Mouse (Mus musculus) liver, embryonic 15.5 days (tissue): ENCODE data around the gene Adh7. TPM values are rescaled to one million over a fixed set of nuclear protein-coding genes. Genes with fewer than 3 reads are reported as not detected.

Experiments used
- ATAC-seq: fragments of 200-750 bp; cut with Nextera tagmentation; 2 replicates; pipeline ENCODE4 v1.8.0; 2017; ENCODE audit warnings: moderate number of reproducible peaks, mild to moderate bottlenecking, moderate library complexity; ENCODE audit not compliant: insufficient read depth
- H3K27ac ChIP-seq: fragments of 300-500 bp; sonication (generic); replicated peaks from 2 replicates; pipeline ENCODE4 v1.5.1; 2015; ENCODE audit warnings: mild to moderate bottlenecking, inconsistent platforms
- H3K27me3 ChIP-seq: fragments of 300-500 bp; sonication (generic); 2 replicates; pipeline ENCODE4 v1.6.1; 2015; ENCODE audit warnings: mild to moderate bottlenecking, inconsistent platforms
- H3K36me3 ChIP-seq: fragments of 300-500 bp; sonication (generic); replicated peaks from 2 replicates; pipeline ENCODE4 v1.6.1; 2015; ENCODE audit warnings: moderate library complexity, mild to moderate bottlenecking, inconsistent platforms
- H3K4me1 ChIP-seq: fragments of 300-500 bp; sonication (generic); replicated peaks from 2 replicates; pipeline ENCODE4 v1.6.1; 2015; ENCODE audit warnings: inconsistent platforms
- H3K4me2 ChIP-seq: fragments of 300-500 bp; sonication (generic); 2 replicates; pipeline ENCODE4 v1.6.1; 2015; ENCODE audit warnings: moderate library complexity, mild to moderate bottlenecking, inconsistent platforms
- H3K4me3 ChIP-seq: fragments of 300-500 bp; sonication (generic); replicated peaks from 2 replicates; pipeline ENCODE4 v1.5.1; 2015; ENCODE audit warnings: mild to moderate bottlenecking, inconsistent platforms
- H3K9ac ChIP-seq: fragments of 300-500 bp; sonication (generic); 2 replicates; pipeline ENCODE4 v1.6.1; 2015; ENCODE audit warnings: moderate library complexity, mild to moderate bottlenecking, inconsistent platforms
- H3K9me3 ChIP-seq: fragments of 300-500 bp; sonication (generic); replicated peaks from 2 replicates; pipeline ENCODE4 v1.6.1; 2016; ENCODE audit warnings: inconsistent platforms
- WGBS: fragments of 180-500 bp; shearing (Covaris S2); methylation state at CpG from one replicate; pipeline ENCODE4 v1.1.7; 2015; ENCODE audit warnings: mixed read lengths; ENCODE audit not compliant: insufficient replicate concordance; 5-methylcytosine and 5-hydroxymethylcytosine counted together
- polyA plus RNA-seq: library from polyadenylated mRNA; unstranded; fragments of >200 nt; fragmentation: Nextera tagmentation; extraction: Ambion mirVana; gene quantifications from 2 replicates; pipeline ENCODE4 v1.2.1, GENCODE M21; 2015

Adh7 gene
- polyA plus RNA-seq, 1 experiment from 2014 or later = 0.36 TPM

DNA sequence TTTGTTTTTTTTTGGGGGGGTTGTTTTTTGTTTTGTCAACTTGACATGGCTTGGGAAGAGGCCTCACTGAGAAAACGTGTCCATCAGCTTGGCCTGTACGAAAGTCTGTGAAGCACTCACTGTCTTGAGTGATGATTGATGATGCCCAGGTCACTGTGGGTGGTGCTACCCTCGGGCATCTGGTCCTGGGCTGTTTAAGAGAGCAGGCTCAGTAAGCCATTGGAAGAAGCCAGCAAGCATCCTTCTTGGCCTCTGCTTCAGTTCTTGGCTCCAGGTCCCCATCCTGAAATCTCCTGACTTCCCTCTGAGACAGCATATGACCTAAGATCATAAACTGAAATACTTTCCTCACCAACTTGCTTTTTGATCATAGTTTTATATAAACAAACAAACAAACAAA lies 37.8 kb downstream of the Adh7 start:
- Histone ChIP-seq H3K4me2 (no peak overlapping the region), H3K4me3 (no peak overlapping the region), H3K4me1 (no peaks in the 10 kb centered on the region), H3K27me3 (no peaks in the 10 kb centered on the region), H3K27ac (no peak overlapping the region), H3K36me3 (no peaks in the 10 kb centered on the region), H3K9ac (no peak overlapping the region), H3K9me3 (no peaks in the 10 kb centered on the region)
- no peak for ATAC-seq
- 48% methylated on average over 3 of the region's 3 CpGs for WGBS

DNA sequence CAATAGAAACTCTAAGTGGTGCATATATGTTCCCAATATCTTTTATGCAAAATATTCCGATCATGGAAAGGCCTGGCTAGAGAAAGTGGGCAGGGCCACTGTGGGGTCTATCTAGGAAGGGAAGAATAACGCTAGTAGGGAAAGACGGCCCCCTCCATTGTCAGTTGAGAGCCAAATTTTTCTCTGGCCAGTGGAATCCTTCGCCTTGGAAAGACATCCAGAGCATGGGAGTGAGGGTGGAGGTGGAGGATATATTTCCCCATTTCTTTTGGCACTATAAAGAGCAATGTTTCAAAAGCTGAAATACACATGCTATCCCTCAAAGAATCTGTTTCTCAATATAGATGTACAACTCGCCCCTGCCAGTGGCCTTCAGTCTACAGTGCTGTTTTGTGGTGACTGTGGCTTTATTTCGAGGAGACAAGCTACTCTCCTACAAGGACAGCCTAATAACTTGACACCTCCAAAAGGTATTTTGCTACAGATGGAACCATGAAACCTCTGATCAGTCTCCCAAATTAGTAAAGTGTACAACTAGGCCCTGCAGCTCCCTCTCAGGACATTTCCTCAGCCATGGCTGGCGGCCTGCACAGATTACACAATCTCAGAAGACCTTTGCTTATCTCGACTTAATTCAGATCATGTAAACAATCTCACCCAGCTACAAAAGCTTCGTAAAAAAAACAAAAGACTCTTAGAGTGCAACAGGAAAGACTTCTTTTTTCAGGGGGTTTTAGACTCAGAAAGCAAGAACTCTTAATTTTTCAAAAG lies 38.4 kb downstream of the Adh7 start:
- no peak overlapping the region for H3K4me3 ChIP-seq
- no peak overlapping the region for H3K4me2 ChIP-seq
- no peaks in the 10 kb centered on the region for H3K9me3 ChIP-seq
- H3K36me3 ChIP-seq = no peaks in the 10 kb centered on the region
- H3K27ac ChIP-seq = 0 out of 2 replicates have a peak overlapping the region, but pooled peaks have one; percentile 16
- no peak for ATAC-seq
- WGBS = 46% methylated on average over 9 of the region's 9 CpGs
- no peaks in the 10 kb centered on the region for H3K27me3 ChIP-seq
- H3K4me1 ChIP-seq = no peaks in the 10 kb centered on the region
- H3K9ac ChIP-seq = no peak overlapping the region

DNA sequence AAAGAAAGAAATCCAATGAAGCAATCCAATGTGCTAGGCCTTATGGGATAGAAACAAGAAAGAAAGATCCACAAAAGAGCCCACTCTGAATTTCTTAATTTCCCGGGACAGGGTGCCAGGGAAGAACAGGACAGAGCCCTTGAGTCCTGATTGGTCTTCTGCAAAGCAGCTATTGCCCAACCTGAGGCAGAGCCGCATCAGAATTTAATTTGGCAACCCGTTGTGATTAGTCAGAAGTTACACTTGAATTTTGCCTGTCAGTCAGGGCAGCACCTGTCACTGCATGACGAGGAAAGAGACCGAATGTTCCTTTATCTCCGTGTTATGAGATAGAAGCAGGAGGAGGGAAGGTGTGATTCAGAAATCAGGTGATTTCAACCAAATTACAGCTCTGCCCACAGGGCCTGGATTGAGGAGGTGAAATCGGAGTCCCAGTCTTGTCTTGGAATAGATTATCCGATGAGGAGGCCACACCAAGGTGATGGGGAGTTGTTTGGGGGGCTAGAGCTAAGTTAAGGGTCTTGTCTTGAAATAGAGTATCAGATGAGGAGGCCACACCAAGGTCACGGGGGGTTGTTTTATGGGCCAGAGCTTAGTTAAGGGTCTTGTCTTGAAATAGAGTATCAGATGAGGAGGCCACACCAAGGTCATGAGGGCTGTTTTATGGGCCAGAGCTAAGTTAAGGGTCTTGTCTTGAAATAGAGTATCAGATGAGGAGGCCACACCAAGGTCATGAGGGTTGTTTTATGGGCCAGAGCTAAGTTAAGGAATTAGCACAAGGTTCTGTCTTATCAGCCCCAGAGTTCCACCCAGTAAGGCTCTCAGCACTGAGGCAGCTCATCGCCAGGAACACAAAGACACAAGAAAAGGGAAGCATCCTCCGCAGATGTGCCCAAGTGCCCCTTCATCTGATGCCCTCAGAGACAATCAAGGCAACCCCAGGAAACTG lies 43.4 kb downstream of the Adh7 start, which contains the start of gene Adh1:
Adh1 (plus strand) TSS at position 271 of the 949 bp plus-strand sequence.
- Histone ChIP-seq H3K4me2 (no peak within 1 kb of the TSS), H3K9ac (no peak within 1 kb of the TSS), H3K27ac (no peak within 1 kb of the TSS), H3K9me3 (no peaks in the 10 kb centered on the region), H3K4me1 (0 out of 2 replicates have a peak, but pooled peaks cover 5% of the 10 kb centered on the region), H3K4me3 (no peak within 1 kb of the TSS), H3K36me3 (no peaks in the 10 kb centered on the region), H3K27me3 (no peaks in the 10 kb centered on the region)
- no peak for ATAC-seq
- WGBS = 62% methylated on average over 11 of the region's 11 CpGs

DNA sequence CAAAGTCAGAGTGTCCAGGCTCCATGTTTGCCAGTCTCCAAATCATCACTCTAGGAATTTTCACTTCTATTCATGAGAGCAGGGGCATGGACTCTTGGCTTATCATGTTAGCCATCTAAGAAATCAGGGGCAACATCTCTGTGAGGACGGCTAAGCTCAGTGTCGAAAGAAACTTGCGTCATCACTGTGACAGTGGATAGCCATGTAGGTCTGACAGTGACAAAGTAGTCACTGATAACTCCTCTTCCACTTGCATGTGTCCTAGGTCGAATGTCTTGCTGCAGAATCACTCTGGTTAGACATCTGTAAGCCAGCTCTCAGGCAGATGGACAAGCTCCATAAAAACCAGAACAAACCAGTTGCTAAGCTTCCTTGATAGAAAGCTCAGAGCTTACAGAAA lies 45.0 kb downstream of the Adh7 start:
- Histone ChIP-seq H3K4me2 (no peak overlapping the region), H3K4me1 (0 out of 2 replicates have a peak, but pooled peaks cover 5% of the 10 kb centered on the region), H3K9me3 (no peaks in the 10 kb centered on the region), H3K4me3 (no peak overlapping the region), H3K36me3 (no peaks in the 10 kb centered on the region), H3K27ac (no peak overlapping the region), H3K27me3 (no peaks in the 10 kb centered on the region), H3K9ac (no peak overlapping the region)
- 34% methylated on average over 4 of the region's 4 CpGs for WGBS
- no peak for ATAC-seq

DNA sequence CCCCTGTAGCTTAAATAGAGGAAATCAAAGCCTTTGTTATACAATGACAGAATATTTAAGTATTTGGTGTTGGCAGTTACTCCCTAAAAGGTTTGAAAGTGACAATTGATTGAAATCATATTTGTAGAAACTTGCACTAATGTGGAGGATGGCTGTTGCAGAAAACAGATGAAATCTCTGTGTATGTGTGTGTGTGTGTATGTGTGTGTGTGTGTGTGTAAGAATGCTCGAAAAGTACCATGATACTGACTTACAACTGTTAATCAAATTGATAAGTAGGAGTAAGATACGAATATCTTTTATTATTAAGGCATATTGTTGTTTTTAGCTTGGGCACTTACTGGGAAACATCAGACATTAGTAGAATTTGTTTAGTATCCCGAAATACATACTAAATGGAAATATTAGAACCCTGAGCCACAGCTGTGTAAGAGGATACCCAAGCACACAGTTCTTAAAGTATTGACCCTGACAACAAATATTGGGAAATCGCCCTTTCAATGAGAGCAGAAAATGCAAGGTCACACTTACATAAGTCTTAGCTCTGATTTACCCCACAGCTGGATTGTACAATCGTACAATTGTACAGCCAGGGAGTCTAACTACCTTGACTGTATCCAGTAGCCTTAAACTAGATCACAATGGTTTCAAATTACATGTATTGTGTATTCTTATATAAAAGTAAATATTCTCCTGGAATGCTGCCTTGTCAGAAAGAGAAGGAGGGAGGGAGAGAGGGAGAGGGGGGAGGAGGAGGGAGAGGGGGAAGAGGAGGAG lies 45.8 kb downstream of the Adh7 start:
- H3K4me2 ChIP-seq = no peak overlapping the region
- no peaks in the 10 kb centered on the region for H3K27me3 ChIP-seq
- 0 out of 2 replicates have a peak, but pooled peaks cover 5% of the 10 kb centered on the region for H3K4me1 ChIP-seq
- WGBS = 50% methylated on average over 5 of the region's 5 CpGs
- H3K9me3 ChIP-seq = no peaks in the 10 kb centered on the region
- H3K27ac ChIP-seq = no peak overlapping the region
- peak; percentile 31; the same call in 1 of the 2 replicates for ATAC-seq
- no peaks in the 10 kb centered on the region for H3K36me3 ChIP-seq
- H3K4me3 ChIP-seq = no peak overlapping the region
- H3K9ac ChIP-seq = no peak overlapping the region

DNA sequence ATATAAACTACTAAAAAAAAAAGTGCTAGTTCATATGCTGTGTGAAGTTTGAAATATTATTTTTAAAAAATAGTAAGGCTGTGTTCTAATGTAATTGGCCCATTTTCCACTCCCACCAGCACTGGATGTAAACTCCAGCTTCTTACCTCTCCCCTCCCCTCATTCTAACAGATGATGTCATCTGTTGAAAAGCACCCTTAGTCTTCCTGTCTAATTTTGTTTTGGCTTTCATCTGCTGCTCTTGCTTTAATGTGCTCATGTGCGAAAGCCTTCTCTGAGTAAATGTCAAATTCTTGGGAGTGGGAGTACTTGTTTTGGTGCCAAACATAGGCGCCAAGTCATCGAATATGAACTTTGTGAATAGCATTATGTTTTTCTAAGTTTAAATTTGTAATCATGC lies 47.1 kb downstream of the Adh7 start:
- H3K4me2 ChIP-seq = no peak overlapping the region
- 64% methylated on average over 3 of the region's 3 CpGs for WGBS
- no peaks in the 10 kb centered on the region for H3K27me3 ChIP-seq
- H3K36me3 ChIP-seq = no peaks in the 10 kb centered on the region
- H3K27ac ChIP-seq = no peak overlapping the region
- no peak overlapping the region for H3K9ac ChIP-seq
- no peak for ATAC-seq
- H3K9me3 ChIP-seq = no peaks in the 10 kb centered on the region
- H3K4me1 ChIP-seq = 0 out of 2 replicates have a peak, but pooled peaks cover 5% of the 10 kb centered on the region
- H3K4me3 ChIP-seq = no peak overlapping the region

DNA sequence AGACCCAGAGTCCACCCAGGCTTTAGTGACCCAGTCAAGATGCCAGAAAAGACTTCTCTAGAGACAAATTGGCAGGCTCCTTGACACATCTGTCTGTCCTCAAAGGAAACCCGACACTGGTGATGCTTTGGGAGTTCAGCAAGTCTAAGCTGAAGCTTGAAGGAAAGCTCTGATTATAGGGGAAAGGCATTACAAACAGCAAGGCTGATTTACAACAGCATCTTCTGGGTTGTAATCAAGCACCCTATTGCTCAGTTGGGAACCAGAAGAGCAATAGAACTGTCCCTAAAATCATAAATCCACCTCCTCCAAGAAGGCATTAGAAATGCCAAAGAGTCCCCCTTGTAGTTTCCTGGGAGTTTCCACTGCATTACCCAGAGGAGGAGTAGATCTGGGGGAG lies 52.9 kb downstream of the Adh7 start:
- no peaks in the 10 kb centered on the region for H3K36me3 ChIP-seq
- no peak overlapping the region for H3K27ac ChIP-seq
- no peak overlapping the region for H3K4me3 ChIP-seq
- H3K9me3 ChIP-seq = no peaks in the 10 kb centered on the region
- 32% methylated on average over 1 of the region's 1 CpGs for WGBS
- no peak overlapping the region for H3K9ac ChIP-seq
- no peak for ATAC-seq
- no peaks in the 10 kb centered on the region for H3K27me3 ChIP-seq
- no peak overlapping the region for H3K4me2 ChIP-seq
- H3K4me1 ChIP-seq = no peaks in the 10 kb centered on the region; the same call in 1 of the 2 replicates

DNA sequence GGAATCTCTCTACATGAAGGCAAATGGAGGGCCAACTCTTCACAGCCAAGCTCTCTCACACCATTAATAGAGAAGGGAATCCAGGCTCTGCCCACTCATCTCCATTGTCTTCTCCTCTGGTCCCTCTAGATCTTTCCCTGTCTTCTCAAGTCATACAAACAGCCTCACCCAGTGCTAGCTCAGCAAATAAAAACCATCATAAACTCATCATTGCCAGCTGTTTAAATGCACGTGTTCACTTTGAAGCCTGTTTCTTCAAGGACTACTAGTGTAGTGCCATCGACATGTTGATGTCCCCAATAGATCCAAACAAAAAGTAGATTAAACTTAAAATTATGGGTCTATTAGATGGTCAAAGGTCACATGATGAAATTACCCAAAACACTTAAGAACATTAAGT lies 53.7 kb downstream of the Adh7 start:
- H3K4me2 ChIP-seq = no peak overlapping the region
- no peaks in the 10 kb centered on the region for H3K9me3 ChIP-seq
- WGBS = 68% methylated on average over 2 of the region's 2 CpGs
- no peak overlapping the region for H3K4me3 ChIP-seq
- H3K27me3 ChIP-seq = no peaks in the 10 kb centered on the region
- no peaks in the 10 kb centered on the region for H3K36me3 ChIP-seq
- no peak for ATAC-seq
- H3K27ac ChIP-seq = no peak overlapping the region
- H3K9ac ChIP-seq = no peak overlapping the region
- no peaks in the 10 kb centered on the region; the same call in 1 of the 2 replicates for H3K4me1 ChIP-seq

DNA sequence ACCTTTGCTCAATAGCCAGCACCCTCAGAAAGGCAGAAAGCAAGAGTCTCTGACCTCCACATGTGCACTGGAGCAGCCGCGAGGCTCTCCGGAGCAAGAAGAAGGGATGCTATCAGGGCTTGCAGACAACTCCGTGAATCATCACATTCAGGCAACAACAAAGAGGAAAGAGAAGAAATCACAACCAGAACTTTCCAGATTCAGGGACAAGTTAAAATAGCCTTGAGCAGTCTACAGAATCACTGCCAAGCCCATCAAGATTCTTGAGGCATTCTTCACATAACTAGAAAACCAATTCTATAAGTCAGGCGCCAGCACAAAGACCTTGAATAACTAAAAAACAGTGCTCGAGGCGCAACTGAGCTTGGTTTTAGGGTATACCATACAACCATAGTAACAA lies 55.5 kb downstream of the Adh7 start:
- Histone ChIP-seq H3K4me3 (no peak overlapping the region), H3K27ac (no peak overlapping the region), H3K36me3 (no peaks in the 10 kb centered on the region), H3K4me2 (no peak overlapping the region), H3K9me3 (no peaks in the 10 kb centered on the region), H3K9ac (no peak overlapping the region), H3K27me3 (no peaks in the 10 kb centered on the region), H3K4me1 (no peaks in the 10 kb centered on the region; the same call in 1 of the 2 replicates)
- ATAC-seq = no peak
- 72% methylated on average over 7 of the region's 7 CpGs for WGBS

DNA sequence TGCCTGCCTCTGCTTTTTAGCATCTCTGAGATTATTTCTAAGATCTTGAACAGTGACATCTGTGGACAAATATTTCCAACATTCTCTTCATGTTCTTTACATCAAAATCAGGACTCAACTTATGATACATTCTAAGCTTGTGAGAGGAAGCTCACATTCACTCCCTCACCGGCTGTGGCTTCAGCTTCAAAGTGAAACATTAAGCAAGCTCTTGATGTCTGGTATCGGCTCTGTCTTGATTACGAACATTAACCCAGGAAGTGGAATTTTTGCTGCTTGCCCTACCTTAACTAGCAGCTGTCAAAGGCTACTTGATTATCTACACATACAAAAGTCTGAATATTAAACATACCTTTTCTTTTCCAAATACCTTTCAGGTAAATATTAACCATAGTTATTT lies 57.5 kb downstream of the Adh7 start:
- H3K36me3 ChIP-seq = no peaks in the 10 kb centered on the region
- WGBS = 60% methylated on average over 3 of the region's 3 CpGs
- no peak overlapping the region for H3K9ac ChIP-seq
- H3K9me3 ChIP-seq = no peaks in the 10 kb centered on the region
- no peak overlapping the region for H3K4me3 ChIP-seq
- H3K27ac ChIP-seq = no peak overlapping the region
- no peaks in the 10 kb centered on the region for H3K27me3 ChIP-seq
- H3K4me2 ChIP-seq = no peak overlapping the region
- no peak for ATAC-seq
- no peaks in the 10 kb centered on the region; the same call in 1 of the 2 replicates for H3K4me1 ChIP-seq
